Mouse (Mus musculus): ENCODE measurements around the gene Naip6.
"Not testable (repeated sequence)": the region's sequence is repeated elsewhere in the genome, so short reads cannot be mapped to it uniquely, and the experiment has no call there.

Gene Naip6

DNA sequence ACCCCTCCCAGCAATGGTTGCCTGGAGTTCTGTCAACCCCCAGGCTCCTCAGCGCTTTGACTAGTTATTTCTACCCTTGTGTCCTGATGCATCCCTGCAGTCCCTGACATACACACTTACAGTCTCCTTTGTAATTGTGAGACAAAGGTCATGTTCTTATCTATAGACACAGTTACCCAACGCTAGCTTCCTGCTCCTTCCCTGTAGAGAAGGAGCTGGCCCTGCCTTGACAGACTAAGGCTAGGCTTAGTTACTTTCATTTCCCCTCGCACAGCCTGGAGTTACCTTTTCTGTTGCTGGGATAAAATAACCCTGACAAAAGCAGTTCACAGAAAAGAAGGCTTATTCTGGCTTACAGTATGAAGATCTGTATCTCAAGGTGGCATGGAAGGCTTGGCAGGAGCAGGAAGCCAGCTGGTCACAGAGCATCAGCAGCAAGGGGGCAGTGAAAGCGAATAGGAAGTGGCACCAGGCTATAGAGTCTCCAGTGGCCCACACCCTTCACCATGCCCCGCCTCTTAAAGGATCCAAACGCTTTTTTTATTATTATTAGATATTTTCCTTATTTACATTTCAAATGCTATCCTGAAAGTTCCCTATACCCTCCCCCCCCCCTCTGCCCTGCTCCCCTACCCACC lies at the start of gene Naip6:
TSS of gene Naip6 (minus strand) at position 419 of the 638 bp plus-strand sequence.
- peak; percentile 24 for DNase-seq (ENCODE audit: extremely low read depth, insufficient read length, low spot score)

DNA sequence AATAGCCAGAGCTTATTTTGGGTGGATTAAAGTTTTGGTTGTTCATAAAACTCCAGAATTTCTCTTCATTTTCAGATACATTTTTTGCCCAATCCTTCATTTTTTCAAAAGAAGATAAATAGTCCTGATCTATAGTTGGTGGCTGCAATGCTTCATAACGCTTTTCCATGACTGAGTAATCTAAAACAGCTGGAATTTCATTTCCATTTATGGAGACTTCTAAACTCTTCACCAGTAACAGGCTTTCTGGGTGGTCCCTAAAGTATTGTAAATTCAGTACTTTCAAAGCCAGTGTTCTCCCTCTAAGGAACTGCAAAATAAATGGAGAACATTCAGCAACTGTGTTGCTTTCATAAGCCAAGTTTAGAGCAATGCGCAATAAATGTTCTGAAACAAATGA lies 34.8 kb upstream of the Naip6 start:
- not testable (repeated sequence) for DNase-seq (ENCODE audit: extremely low read depth, insufficient read length, low spot score)

DNA sequence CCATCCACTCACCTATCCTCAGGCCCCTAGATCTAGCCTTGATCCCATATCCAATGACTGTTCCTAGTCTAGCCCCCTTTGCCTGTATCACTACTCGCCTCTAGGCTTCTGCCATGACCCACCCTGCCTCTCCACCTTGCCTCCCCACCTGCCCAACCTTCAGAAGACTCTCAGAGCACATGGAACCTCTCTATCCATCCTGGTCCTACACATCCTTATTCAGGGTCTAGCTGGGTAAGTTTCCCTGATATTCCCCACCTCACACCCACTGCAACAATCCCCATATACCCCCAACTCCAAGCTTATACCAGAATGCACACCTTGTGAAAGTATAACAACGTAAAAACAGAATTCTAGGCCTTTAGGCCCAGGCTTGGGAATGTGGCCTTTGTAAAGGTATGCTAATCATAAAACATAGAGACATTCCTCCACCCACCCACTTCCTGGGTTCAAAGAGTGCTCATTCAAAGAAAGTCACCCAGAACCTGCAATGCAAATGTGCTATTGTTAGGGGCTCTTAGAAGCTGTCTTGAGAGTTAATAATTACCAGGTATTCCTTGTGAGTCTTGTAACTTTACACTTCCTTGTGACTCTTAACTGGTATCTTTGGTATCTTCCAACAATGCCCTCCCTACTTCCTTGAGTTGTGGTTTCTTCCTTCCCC lies 32.2 kb upstream of the Naip6 start:
- not testable (repeated sequence) for DNase-seq (ENCODE audit: extremely low read depth, insufficient read length, low spot score)

GRCm38 (mm10) chr13:100341822-100342221 lies 24.3 kb upstream of the Naip6 start:
- DNase-seq (ENCODE audit: extremely low read depth, insufficient read length, low spot score): no peak

GRCm38 (mm10) chr13:100331728-100332127 lies 14.3 kb upstream of the Naip6 start:
- not testable (repeated sequence) for DNase-seq (ENCODE audit: extremely low read depth, insufficient read length, low spot score)

DNA sequence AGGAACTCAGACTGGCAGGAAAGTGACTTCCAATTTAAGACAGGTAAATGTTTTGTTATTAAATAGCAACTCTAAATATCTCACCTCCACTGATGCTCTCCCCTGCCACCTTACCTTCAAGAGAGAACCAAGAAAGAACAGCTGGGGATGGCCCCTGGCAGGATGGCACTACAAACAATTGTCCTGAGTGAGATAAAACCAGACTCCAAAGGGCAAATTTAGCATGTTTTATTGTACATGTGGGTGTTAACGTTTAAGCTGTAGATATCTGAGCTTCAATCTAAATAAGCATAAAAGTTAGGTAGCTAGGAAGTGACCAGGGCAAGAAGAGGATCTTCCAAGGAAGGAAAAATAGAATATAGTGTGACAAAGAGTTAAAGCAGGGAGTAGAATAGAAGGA lies 11.4 kb upstream of the Naip6 start:
- not testable (repeated sequence) for DNase-seq (ENCODE audit: extremely low read depth, insufficient read length, low spot score)

DNA sequence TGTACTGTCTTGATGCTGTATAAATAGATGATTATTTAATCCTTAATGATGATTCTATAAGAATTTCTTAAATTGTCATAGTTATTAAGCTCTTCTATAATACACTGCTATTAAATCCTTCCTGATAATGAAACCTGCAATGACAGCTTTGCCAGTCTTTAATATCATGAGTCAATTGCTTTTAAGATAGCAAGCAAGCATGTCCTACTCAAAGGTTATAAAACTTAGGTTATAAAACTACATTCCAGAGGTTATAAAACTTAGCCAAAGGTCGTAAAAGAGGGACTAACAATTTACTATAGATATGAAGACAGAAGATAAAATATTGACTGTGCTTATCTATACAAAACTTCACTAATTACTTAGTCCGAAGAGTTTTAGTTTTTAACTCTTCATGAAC lies 10.6 kb upstream of the Naip6 start:
- DNase-seq (ENCODE audit: extremely low read depth, insufficient read length, low spot score): not testable (repeated sequence)

DNA sequence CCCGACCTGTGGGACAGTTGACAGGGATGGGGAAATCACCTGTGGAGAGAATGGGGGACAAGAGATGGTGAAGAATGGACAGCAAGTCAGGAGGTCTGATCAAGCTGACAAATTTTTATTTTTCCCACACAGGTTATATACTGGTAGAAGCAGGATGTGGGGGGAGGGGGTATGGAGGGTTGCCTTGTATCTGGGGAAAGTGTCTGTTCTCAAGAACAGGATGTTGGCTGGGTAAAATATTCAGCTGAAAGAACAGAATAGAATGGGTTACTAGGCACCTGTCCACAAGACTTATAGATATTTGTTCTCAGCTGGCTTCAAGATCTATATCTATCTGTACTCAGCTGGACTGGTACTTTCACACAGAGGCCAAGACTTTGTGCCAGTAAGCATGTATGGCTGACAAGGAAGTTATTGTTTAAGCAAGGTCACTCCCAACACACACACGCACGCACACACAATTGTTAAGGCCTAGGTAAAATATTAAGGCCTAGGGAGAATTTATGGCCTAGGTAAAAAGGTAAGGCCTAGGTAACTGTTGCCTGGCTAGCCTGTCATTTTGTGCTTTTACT lies 4.9 kb upstream of the Naip6 start:
- not testable (repeated sequence) for DNase-seq (ENCODE audit: extremely low read depth, insufficient read length, low spot score)

DNA sequence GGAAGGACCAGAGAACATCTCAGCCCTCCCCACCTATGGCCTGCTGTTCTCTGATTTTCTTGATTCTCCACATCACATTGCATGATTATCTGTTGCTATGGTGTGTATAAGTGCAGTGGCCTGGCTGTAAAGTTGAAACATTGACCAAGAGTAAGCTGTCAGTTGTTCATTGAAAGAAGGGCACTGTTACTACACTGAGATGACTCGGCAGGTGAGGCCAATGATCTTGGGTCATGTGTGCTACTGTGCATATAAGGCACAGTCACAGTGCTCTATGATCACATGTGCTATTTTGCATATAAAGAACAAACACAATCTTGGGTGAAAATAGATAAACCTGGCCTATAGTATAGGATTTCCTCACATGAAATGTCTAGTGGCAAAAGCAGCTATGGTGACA lies 32.9 kb downstream of the Naip6 start:
- DNase-seq (ENCODE audit: extremely low read depth, insufficient read length, low spot score): no peak

DNA sequence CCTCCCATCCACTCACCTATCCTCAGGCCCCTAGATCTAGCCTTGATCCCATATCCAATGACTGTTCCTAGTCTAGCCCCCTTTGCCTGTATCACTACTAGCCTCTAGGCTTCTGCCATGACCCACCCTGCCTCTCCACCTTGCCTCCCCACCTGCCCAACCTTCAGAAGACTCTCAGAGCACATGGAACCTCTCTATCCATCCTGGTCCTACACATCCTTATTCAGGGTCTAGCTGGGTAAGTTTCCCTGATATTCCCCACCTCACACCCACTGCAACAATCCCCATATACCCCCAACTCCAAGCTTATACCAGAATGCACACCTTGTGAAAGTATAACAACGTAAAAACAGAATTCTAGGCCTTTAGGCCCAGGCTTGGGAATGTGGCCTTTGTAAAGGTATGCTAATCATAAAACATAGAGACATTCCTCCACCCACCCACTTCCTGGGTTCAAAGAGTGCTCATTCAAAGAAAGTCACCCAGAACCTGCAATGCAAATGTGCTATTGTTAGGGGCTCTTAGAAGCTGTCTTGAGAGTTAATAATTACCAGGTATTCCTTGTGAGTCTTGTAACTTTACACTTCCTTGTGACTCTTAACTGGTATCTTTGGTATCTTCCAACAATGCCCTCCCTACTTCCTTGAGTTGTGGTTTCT lies 45.9 kb downstream of the Naip6 start:
- DNase-seq (ENCODE audit: extremely low read depth, insufficient read length, low spot score): not testable (repeated sequence)

DNA sequence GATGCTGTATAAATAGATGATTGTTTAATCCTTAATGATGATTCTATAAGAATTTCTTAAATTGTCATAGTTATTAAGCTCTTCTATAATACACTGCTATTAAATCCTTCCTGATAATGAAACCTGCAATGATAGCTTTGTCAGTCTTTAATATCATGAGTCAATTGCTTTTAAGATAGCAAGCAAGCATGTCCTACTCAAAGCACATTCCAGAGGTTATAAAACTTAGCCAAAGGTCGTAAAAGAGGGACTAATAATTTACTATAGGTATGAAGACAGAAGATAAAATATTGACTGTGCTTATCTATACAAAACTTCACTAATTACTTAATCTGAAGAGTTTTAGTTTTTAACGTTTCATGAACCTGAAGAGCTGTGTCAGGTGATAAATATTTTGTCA lies 60.5 kb downstream of the Naip6 start:
- not testable (repeated sequence) for DNase-seq (ENCODE audit: extremely low read depth, insufficient read length, low spot score)

- DNase-seq (ENCODE audit: extremely low read depth, insufficient read length, low spot score): not testable (repeated sequence)
These were observed 61.5 kb downstream of the Naip6 start for GRCm38 (mm10) chr13:100255925-100256324.

DNA sequence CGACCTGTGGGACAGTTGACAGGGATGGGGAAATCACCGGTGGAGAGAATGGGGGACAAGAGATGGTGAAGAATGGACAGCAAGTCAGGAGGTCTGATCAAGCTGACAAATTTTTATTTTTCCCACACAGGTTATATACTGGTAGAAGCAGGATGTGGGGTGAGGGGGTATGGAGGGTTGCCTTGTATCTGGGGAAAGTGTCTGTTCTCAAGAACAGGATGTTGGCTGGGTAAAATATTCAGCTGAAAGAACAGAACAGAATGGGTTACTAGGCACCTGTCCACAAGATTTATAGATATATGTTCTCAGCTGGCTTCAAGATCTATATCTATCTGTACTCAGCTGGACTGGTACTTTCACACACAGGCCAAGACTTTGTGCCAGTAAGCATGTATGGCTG lies 65.6 kb downstream of the Naip6 start:
- not testable (repeated sequence) for DNase-seq (ENCODE audit: extremely low read depth, insufficient read length, low spot score)

DNA sequence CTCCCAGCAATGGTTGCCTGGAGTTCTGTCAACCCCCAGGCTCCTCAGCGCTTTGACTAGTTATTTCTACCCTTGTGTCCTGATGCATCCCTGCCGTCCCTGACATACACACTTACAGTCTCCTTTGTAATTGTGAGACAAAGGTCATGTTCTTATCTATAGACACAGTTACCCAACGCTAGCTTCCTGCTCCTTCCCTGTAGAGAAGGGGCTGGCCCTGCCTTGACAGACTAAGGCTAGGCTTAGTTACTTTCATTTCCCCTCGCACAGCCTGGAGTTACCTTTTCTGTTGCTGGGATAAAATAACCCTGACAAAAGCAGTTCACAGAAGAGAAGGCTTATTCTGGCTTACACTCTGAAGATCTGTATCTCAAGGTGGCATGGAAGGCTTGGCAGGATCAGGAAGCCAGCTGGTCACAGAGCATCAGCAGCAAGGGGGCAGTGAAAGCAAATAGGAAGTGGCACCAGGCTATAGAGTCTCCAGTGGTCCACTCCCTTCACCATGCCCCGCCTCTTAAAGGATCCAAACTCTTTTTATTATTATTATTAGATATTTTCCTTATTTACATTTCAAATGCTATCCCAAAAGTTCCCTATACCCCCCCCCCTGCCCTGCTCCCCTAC lies 70.5 kb downstream of the Naip6 start:
- peak; percentile 41 for DNase-seq (ENCODE audit: extremely low read depth, insufficient read length, low spot score)

DNA sequence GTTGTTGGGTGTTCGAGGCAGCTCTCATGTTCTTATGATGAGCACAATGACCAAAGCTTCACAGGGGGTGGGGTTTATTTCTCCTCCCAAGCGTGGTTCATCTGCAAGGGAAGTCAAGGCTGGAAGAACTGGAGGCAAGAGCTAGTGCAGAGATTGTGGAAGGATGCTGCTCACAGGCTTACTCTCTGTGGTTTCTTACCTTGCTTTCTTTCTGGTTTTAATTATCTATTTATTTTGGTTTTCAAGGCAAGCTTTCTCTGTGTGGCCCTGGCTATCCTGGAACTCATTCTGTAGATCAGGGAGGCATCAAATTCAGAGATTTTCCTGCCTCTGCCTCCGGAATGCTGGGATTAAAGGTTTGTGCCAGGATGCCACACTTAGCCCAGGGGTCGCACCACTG lies 71.3 kb downstream of the Naip6 start, which contains the start of gene Naip5:
TSS of gene Naip5 (minus strand) at position 101 of the 400 bp plus-strand sequence.
- DNase-seq (ENCODE audit: extremely low read depth, insufficient read length, low spot score): not testable (repeated sequence)

DNA sequence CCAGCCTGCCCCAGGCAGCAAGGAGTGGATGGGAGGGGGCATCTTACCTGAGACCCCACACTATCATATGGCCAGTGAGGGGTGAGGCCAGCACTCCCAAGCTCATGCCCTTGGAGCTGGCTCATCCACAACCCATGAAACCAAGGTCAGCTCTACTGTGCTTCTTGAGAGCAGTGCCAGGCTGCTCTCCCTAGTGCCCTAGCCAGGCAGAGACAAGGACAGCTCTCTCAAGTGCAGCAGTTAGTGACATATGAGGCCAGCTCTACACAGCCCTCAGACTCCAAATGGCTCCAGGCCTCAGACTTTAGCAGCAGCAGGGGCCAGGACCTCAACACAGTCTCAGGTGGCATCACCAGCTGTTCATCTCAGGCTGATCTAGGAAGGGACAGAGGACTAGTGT lies 73.8 kb downstream of the Naip6 start:
- DNase-seq (ENCODE audit: extremely low read depth, insufficient read length, low spot score): no peak

Data from 3134 (cell line).